Mouse (Mus musculus) liver, postnatal 0 days (tissue): Measurements from ENCODE around the gene Ip6k2.

ENCODE experiments used
- CTCF ChIP-seq: sonication (generic); IDR thresholded peaks from 2 replicates; pipeline ENCODE4 v1.5.1; 2016; ENCODE audit warnings: antibody characterized with exemption, low read depth
- EP300 ChIP-seq: IDR thresholded peaks from 2 replicates; pipeline ENCODE4 v1.6.1; 2016; ENCODE audit warnings: antibody characterized with exemption, low read depth, mild to moderate bottlenecking

DNA sequence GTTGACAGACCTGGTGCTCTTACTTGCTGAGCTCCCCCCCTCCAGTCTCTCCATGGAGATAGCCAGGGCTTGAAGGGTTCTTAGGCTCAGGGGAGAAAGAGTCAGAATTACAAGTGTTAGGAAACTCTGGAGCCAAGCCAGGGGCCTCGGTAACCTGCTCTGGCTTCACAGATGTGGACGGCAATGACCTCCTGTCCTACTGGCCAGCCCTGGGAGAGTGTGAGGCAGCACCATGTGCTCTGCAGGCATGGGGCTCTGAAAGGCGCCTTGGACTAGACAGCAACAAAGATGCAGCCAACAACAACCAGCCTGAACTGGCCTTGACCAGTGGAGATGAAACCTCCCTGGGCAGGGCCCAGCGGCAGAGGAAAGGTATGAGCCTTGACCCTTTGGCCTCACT is 63.8 kb downstream of the Ip6k2 start:
- TF ChIP-seq EP300 (no peak), CTCF (no peak)
